Mouse (Mus musculus) left cerebral cortex, adult 2 months (tissue): ENCODE measurements around the gene Lrfn2. TPM values are rescaled to one million over a fixed set of nuclear protein-coding genes. Genes with fewer than 3 reads are reported as not detected.

Experiments used
- DNase-seq, 2 experiments: peaks; one replicate each; pipeline ENCODE4 v3.0.0; 2021 to 2022; ENCODE audit warnings: low spot score in 2 of 2, mixed read lengths in 1 of 2; ENCODE audit errors: extremely low spot score in 1 of 2
- H3K27ac ChIP-seq: fragments of 200-600 bp; 2 replicates; pipeline ENCODE4 v1.8.1; 2022
- H3K4me3 ChIP-seq: fragments of 200-600 bp; 2 replicates; pipeline ENCODE4 v1.8.1; 2022
- CTCF ChIP-seq: fragments of 200-600 bp; IDR thresholded peaks from 2 replicates; pipeline ENCODE4 v1.8.1; 2022; ENCODE audit warnings: antibody characterized with exemption, mild to moderate bottlenecking, moderate library complexity
- intact Hi-C: fragments of 180-260 bp; cut with DNase I; formaldehyde crosslinking; loops from one replicate; pipeline ENCODE4 v1.15.1; 2025
- total RNA-seq, 2 experiments: library from RNA; stranded (reverse); gene quantifications; 2 replicates each; pipeline ENCODE4 v1.2.3; 2021

Gene Lrfn2
- total RNA-seq, 2 experiments from 2014 or later: 36.9 to 38.9 TPM

DNA sequence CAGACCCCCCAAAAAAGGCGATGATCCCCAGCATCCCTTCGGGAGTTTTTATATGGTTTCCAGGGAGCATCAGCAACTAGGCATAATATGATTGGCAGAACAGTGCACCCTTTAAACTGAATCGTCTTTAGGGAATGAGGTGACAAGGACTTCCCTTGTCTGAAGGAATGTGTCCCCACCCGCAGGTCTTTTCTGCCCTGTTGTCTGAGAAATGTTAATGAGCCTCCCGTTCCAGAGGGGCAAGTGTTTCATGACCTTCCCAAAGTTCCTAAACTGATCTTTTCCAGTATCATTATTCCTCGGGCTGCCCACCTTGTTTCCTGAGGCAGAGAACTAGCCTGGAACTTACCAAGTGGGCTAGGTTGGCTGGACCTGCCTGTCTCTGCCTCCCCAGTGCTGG, 40.7 kb downstream of the Lrfn2 start:
- Histone ChIP-seq H3K4me3 (no peak overlapping the region), H3K27ac (no peak overlapping the region)
- no peak for TF ChIP-seq CTCF
- DNase-seq: no peak
- intact Hi-C loops: no loop called here

DNA sequence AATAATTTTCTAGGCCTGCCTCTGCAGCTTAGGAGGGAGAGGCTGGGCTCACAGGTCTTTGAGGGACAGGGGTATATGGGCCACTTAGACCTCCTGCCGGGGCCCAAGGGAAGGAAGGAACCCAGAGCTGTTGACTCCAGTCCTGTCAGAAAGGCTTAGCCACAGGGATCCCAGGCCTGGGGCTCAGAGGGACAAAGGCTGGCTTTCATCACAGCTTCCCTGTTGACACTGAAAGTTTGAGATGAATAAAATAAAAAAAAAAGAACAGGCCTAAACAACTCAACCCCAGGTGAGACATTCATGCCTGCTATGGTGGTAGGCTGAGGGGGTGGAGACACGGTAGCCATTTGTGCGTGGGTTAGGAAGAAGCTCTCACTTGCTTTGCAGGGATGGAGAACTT, 41.2 kb downstream of the Lrfn2 start:
- no peak for TF ChIP-seq CTCF
- DNase-seq: no peak
- intact Hi-C loops: no loop called here
- Histone ChIP-seq H3K27ac (no peak overlapping the region), H3K4me3 (no peak overlapping the region)

DNA sequence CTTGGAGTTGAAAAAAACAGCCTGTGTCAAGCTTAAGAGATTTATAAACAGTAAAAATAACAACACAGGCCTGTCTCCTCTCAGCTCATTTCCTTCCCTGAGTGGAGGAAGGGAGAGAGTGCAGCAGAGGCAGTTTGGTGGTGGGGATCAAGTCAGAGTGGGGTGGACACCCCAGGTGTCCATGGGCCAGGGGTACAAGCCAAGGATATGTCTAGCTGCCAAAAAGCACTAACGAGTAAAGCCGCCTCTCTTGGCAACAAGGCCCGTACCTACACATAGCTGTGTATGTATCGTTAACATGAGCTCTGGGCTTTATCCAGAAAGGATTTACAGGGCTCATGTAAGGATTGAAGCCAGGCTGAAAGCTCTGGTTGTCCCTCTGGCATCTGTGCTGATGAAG, 42.9 kb downstream of the Lrfn2 start:
- no peak overlapping the region for H3K27ac ChIP-seq
- no peak overlapping the region for H3K4me3 ChIP-seq
- no peak for TF ChIP-seq CTCF
- DNase-seq: no peak
- intact Hi-C loops: no loop called here

DNA sequence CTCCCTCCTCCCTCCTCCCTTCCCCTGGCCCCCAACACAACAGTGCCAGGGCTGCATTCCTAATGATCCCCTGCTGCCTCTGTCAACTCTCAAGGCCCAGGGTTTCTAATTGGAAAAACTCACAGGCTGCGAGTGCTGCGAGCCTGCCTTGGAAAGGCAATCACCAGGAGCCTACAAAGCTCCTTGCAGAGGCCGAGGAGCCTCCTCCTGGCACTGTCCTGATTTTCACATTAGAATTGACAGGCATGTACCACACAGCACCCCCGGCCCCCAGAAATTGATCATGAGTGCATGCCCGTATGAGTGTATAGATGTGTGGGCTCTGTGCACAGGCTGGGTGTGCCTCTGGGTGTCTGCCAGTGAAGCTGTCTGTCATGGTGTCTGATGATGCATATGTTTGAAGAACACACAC, 44.4 kb downstream of the Lrfn2 start:
- no peak overlapping the region for H3K4me3 ChIP-seq
- no peak for TF ChIP-seq CTCF
- peak; percentile 65 to 66 for DNase-seq
- intact Hi-C loops: no loop called here
- peak overlapping the region; percentile 40; the same call in 1 of the 2 replicates for H3K27ac ChIP-seq

DNA sequence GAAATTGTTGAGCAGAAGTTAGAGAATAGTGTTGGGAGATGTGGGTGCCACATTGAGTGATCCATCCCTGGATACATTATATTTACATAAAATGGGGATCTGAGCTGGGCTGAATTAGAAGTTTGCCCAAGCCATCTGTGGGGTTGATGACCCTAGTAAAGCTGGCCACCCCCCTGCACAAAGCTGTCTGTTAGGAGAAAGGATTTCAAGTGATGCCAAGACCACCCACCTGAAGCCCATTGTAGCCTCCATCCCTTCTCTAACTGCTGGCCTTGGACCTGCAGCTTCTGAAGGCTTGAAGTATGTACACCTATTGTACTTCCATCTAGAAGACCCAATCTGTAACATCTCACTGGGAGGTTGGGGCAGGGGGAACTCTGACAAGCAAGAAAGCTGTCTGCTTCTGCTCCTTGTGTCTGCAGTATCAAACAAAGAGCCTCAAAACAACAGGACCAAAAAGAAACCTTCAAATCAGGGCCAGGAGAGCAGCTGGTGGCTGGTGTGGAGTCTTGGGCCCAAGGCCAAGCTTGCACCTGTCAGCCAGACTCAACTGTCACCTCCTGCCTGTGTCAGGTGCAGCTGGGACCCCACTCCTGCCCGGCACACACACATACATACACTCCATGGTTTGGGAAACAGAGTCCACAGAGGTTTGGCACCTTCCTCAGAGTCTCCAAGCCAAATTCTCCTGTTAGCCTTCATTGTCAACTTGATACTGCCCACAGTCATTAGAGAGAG, 63.2 kb downstream of the Lrfn2 start:
- intact Hi-C loops: no loop called here
- DNase-seq: no peak
- TF ChIP-seq CTCF: no peak
- H3K4me3 ChIP-seq: no peak overlapping the region
- no peak overlapping the region for H3K27ac ChIP-seq

DNA sequence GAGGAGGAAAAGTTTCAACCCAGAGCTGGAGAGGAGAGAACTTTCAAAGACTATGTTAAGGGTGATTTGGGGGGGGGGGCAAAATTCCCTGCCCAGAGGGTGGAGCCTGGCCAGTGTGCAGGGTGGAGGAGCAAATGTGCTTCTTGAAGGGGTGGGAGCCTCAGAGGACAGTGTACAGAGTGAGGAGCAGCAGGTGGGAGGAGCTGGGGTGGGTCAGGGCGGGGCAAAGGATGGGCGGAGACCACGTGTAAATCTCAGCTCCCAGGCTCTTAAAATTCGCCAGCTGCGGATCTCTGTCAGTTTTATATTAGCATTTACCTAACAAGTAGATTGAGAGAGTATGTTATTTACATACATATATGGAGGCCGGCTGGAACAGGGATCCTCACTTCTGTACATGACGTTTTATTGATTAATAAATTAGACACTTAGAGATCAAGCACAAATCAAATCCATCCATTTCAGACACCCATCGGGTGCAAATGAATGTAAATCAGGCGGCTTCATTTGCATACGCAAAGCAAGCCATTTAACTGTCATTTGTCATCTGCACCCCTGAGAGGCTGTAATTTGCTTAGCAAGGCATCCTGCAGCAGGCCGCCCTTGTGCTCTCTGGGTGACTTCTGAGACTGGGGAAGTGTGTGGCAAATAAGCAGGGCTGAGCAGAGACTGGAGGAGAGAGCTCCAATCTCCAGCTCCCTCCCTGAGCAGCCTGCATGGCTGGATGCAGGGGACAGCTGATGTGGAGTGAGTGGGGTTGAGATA, 67.5 kb downstream of the Lrfn2 start:
- H3K27ac ChIP-seq: no peak overlapping the region

DNA sequence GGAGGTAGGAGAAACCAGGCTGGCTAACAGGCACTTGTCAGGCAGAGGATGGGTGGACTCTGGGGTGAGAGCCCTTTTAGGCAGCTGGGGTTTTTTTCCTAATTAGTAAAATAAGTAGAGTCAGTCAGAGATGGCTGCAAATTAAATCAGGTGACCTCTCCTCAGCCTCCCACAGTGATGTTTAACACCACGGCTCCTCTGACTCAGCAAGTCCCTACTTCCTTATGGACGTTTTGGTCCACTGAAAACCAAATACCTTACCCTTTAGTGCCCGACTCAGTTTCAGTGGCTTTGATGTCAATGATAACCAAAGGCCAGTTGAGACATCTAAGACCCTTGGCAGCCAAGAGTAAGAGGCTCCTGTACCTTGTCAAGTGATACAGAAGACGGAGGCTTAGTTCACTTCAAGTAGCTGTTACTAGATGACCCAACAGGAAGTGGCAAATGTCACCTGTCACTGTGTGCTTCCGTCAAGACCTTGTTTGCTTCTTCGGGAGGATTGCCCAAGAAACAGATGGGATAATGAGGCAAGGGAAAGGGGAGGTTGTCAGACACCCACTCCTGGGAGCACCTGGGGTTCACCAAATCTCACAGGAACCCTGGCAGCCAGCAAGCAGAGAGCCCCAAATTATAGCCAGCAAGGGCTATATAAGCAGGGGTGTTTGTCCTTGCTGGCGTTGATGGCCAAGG, 77.3 kb downstream of the Lrfn2 start:
- DNase-seq: no peak
- intact Hi-C loops: no loop called here
- no peak overlapping the region for H3K4me3 ChIP-seq
- TF ChIP-seq CTCF: no peak
- H3K27ac ChIP-seq: no peak overlapping the region

More for the DNA sequence above, 67.5 kb downstream of the Lrfn2 start:
- no peak for TF ChIP-seq CTCF
- H3K4me3 ChIP-seq: no peak overlapping the region
- intact Hi-C loops: no loop called here
- no peak for DNase-seq

DNA sequence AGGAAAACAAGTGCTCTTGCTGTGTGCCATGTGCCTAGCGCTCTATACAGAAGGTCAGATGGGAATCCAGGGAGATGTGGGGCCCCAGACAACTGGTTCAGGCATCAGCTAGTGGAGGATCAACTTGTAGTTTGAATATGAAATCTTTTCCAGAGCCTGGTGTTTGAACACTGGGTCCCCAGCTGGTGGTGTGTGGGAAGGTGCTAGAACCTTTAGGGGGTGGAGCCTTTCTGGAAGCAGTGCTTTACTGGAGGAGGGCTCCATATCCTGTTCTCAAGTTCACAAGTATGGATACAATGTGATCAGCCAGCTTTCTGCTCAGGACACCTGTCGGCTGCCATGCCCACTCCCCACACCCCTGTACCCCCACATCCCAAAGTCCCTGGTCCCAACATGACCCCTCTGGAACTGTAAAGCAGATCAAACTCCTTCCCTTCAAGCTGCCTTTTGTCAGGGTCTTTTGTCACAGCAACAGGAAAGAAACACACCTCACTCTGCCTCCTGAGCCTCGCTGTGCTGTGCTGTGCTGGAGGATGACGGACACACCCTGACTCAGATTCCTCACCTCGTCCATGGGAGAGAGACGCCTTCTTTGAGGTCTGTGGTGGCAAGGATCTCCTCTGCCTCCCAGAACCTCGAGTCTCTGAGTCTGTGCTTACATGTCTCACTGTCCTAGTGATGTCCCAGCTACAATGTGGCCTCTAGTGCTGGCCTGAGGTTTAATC, 81.9 kb downstream of the Lrfn2 start:
- no peak; the same call in 1 of the 2 replicates for TF ChIP-seq CTCF
- Histone ChIP-seq H3K4me3 (no peak overlapping the region), H3K27ac (peak overlapping the region; percentile 61)
- peak; percentile 38 to 60 for DNase-seq
- intact Hi-C loops: no loop called here

DNA sequence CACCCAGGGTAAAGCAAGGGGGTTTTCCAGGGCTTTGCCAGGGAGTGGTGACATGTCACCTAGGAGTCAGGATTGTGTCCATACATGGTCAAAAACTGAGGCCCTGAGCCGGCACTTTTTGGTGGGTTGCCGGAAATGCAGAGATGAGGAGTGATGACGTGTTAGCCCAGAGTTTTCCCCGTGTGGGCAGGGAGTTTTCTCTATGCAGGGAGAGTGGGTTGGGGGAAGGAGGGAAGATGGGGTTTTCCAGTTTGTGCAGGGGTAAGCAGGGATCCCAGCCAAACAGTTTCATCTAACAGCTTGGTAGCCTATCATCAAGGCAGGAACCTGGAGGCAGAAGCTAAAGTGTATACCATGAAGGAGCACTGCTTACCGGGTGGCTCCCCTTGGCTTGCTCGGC, 83.2 kb downstream of the Lrfn2 start:
- no peak overlapping the region for H3K4me3 ChIP-seq
- no peak for TF ChIP-seq CTCF
- no peak overlapping the region for H3K27ac ChIP-seq
- peak in 1 of 2 experiments; percentile 36 for DNase-seq
- intact Hi-C loops: no loop called here

DNA sequence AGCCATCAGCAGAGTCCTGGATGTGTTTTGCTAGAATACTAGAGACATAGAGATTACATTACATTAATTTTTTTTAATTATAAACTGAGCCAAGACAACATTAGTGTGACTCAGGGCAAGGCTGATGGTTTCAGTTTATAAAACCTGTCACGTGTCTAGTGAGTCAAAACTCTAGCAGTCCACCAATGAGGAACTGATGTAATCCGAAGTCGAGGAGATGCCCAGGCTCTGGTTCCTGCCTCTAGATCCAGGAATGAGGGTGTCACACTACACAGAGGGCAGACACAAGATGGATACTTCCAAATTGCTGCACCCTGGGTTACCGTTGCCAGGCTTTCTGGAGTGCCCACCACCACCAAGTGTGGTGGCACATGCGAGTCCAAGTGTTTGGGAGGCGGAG, 84.0 kb downstream of the Lrfn2 start:
- H3K4me3 ChIP-seq: no peak overlapping the region
- intact Hi-C loops: no loop called here
- no peak for TF ChIP-seq CTCF
- DNase-seq: no peak
- no peak overlapping the region for H3K27ac ChIP-seq
